Mouse (Mus musculus) C2C12 (cell line): ENCODE results near the gene Zfp385b.

Source experiments
- CEBPB ChIP-seq: IDR thresholded peaks from one replicate; pipeline ENCODE4 v1.6.1; 2011; ENCODE audit warnings: low read depth, mild to moderate bottlenecking, control low read depth, moderate library complexity
- CTCF ChIP-seq: IDR thresholded peaks from one replicate; pipeline ENCODE4 v1.5.1; 2011; ENCODE audit not compliant: control insufficient read depth, insufficient read depth, insufficient read length
- MAX ChIP-seq: IDR thresholded peaks from one replicate; pipeline ENCODE4 v1.6.1; 2011; ENCODE audit warnings: mild to moderate bottlenecking, control low read depth

GRCm38 (mm10) chr2:77815775-77816412 is 3.5 kb downstream of the Zfp385b start:
- TF ChIP-seq CTCF: no peak
- TF ChIP-seq MAX: no peak
- TF ChIP-seq CEBPB: no peak
